ENCODE assay signal across 21 mouse cellular contexts in genomic region chr19:54040356-54041028, GRCm38 (mm10). TPM values are rescaled to one million over a fixed set of nuclear protein-coding genes. Genes with fewer than 3 reads are reported as not detected.
DNase-seq lines count a peak whose midpoint lies in the region; ATAC-seq and TF ChIP-seq lines count a peak whose summit lies in the region.
"Had no signal": no experiment of that assay in that cellular context is flagged by ENCODE, and none has a peak within 500 bp of the region (broad histone marks: within the 10 kb centered on the region; RNA-seq: fewer than 3 reads in every experiment).

No protein-coding gene starts in this region.

- no peak overlapping the region for H3K27ac ChIP-seq in cerebellum, adult 2 months (ENCODE audit: insufficient read depth, low read length)
- H3K27ac ChIP-seq in lung, embryonic 16.5 days (ENCODE audit: low read length): peak overlapping the region; percentile 74
- 0 out of 2 replicates have a peak overlapping the region, but pooled peaks have one; percentile 50 for H3K27ac ChIP-seq in intestine, postnatal 0 days (ENCODE audit: low read depth, low read length)
- peak overlapping the region; percentile 83 for H3K27ac ChIP-seq in stomach, embryonic 16.5 days (ENCODE audit: low read length)
- H3K27ac ChIP-seq: embryonic facial prominence, embryonic 10.5 days; gastrocnemius, adult 2 months; heart, adult 2 months; hindbrain, embryonic 14.5 days; liver, embryonic 14.5 days; midbrain, embryonic 13.5 days; neural tube, embryonic 12.5 days had no signal

- H3K4me2 ChIP-seq in lung, embryonic 16.5 days (ENCODE audit: low read depth, low read length): 0 out of 2 replicates have a peak overlapping the region, but pooled peaks have one; percentile 7
- peak overlapping the region; percentile 2; the same call in 1 of the 2 replicates for H3K4me2 ChIP-seq in intestine, postnatal 0 days (replicated peaks; ENCODE audit: low read depth)
- H3K4me2 ChIP-seq in stomach, embryonic 16.5 days (ENCODE audit: low read depth, low read length): peak overlapping the region; percentile 17; the same call in 1 of the 2 replicates
- H3K4me2 ChIP-seq: hindbrain, embryonic 14.5 days; midbrain, embryonic 13.5 days; neural tube, embryonic 12.5 days had no signal

- ATAC-seq in cerebellum, adult (ENCODE audit: insufficient number of reproducible peaks, low FRiP score, low TSS enrichment): no peak
- peak; percentile 48 for ATAC-seq in lung, embryonic 16.5 days (ENCODE audit: low read depth)
- peak; percentile 64 for ATAC-seq in intestine, postnatal 0 days
- ATAC-seq in stomach, embryonic 16.5 days (ENCODE audit: insufficient read depth, low FRiP score): peak; percentile 68
- no peak for ATAC-seq in megakaryocyte progenitor cell, adult 5-6 weeks (replicated peaks; ENCODE audit: poor library complexity)
- ATAC-seq: forebrain, postnatal 0 days; midbrain, embryonic 13.5 days had no signal

- peaks cover 14% of the 10 kb centered on the region for H3K4me1 ChIP-seq in cerebellum, adult 2 months (ENCODE audit: control insufficient read depth, insufficient read depth, low read length)
- peaks cover 11% of the 10 kb centered on the region for H3K4me1 ChIP-seq in lung, embryonic 16.5 days (replicated peaks; ENCODE audit: control insufficient read depth, insufficient read depth, low read length)
- 0 out of 2 replicates have a peak, but pooled peaks cover 3% of the 10 kb centered on the region for H3K4me1 ChIP-seq in intestine, postnatal 0 days (replicated peaks; ENCODE audit: control insufficient read depth, insufficient read depth, low read length)
- peaks cover 7% of the 10 kb centered on the region; the same call in 1 of the 2 replicates for H3K4me1 ChIP-seq in stomach, embryonic 16.5 days (ENCODE audit: control insufficient read depth, insufficient read depth, low read length)

- 39% methylated on average over 4 of the region's 4 CpGs for WGBS in cerebellum, adult 2 months
- 30% methylated on average over 4 of the region's 4 CpGs for WGBS in lung, embryonic 16.5 days
- 29% methylated on average over 4 of the region's 4 CpGs for WGBS in intestine, postnatal 0 days
- WGBS in stomach, embryonic 16.5 days: 32% methylated on average over 4 of the region's 4 CpGs

- no peak for TF ChIP-seq POLR2A in cerebellum, adult 2 months (IDR thresholded peaks at IDR 0.05; ENCODE audit: borderline replicate concordance, insufficient read depth, low read length)

- peak; percentile 25 to 58 for DNase-seq in cerebellum, adult 2 months
- DNase-seq in lung, postnatal 10 days: no peak
- DNase-seq in gastrocnemius, postnatal 10 days: no peak
- DNase-seq: adrenal gland, postnatal 36 days; forebrain, postnatal 0 days; gastrocnemius, adult 2 months; heart, adult 2 months; right cerebral cortex, postnatal 25 days had no signal

- no peaks in the 10 kb centered on the region for H3K9me3 ChIP-seq in lung, embryonic 16.5 days (ENCODE audit: control insufficient read depth, low read length)
- no peaks in the 10 kb centered on the region for H3K9me3 ChIP-seq in intestine, postnatal 0 days (ENCODE audit: control insufficient read depth)
- no peaks in the 10 kb centered on the region for H3K9me3 ChIP-seq in stomach, embryonic 16.5 days (replicated peaks; ENCODE audit: control insufficient read depth, low read length)
- H3K9me3 ChIP-seq: embryonic facial prominence, embryonic 10.5 days; midbrain, embryonic 13.5 days; neural tube, embryonic 12.5 days had no signal

- peaks cover 4% of the 10 kb centered on the region; the same call in 1 of the 2 replicates for H3K27me3 ChIP-seq in cerebellum, adult 2 months (ENCODE audit: control insufficient read depth, insufficient read depth, low read length)
- H3K27me3 ChIP-seq in lung, embryonic 16.5 days (ENCODE audit: control insufficient read depth, insufficient read depth, low read depth, low read length): peaks cover 9% of the 10 kb centered on the region
- H3K27me3 ChIP-seq in intestine, postnatal 0 days (replicated peaks; ENCODE audit: control insufficient read depth, insufficient read depth, low read length): 0 out of 2 replicates have a peak, but pooled peaks cover 4% of the 10 kb centered on the region
- peaks cover 8% of the 10 kb centered on the region; the same call in 1 of the 2 replicates for H3K27me3 ChIP-seq in stomach, embryonic 16.5 days (ENCODE audit: control insufficient read depth, insufficient read depth, low read length)
- H3K27me3 ChIP-seq: CH12.LX had no signal

- no peak for TF ChIP-seq CTCF in cerebellum, adult 2 months (IDR thresholded peaks at IDR 0.05; ENCODE audit: borderline replicate concordance, insufficient read depth, low read depth, low read length)
- TF ChIP-seq CTCF in intestine, postnatal 0 days (IDR thresholded peaks at IDR 0.05; ENCODE audit: low read depth): no peak

- H3K36me3 ChIP-seq in lung, embryonic 16.5 days (ENCODE audit: control insufficient read depth, insufficient read depth, low read length): peaks cover 3% of the 10 kb centered on the region; the same call in 1 of the 2 replicates
- no peaks in the 10 kb centered on the region for H3K36me3 ChIP-seq in intestine, postnatal 0 days (ENCODE audit: control insufficient read depth, insufficient read depth)
- H3K36me3 ChIP-seq in stomach, embryonic 16.5 days (ENCODE audit: control insufficient read depth, insufficient read depth, low read length): no peaks in the 10 kb centered on the region

- no peak overlapping the region for H3K9ac ChIP-seq in lung, embryonic 16.5 days (ENCODE audit: low read length)
- no peak overlapping the region for H3K9ac ChIP-seq in intestine, postnatal 0 days (ENCODE audit: low read depth, low read length)
- no peak overlapping the region for H3K9ac ChIP-seq in stomach, embryonic 16.5 days (ENCODE audit: low read length)
- H3K9ac ChIP-seq: forebrain, postnatal 0 days; hindbrain, embryonic 14.5 days; liver, embryonic 14.5 days; midbrain, embryonic 13.5 days; neural tube, embryonic 12.5 days had no signal

- H3K4me3 ChIP-seq in cerebellum, adult 2 months (replicated peaks; ENCODE audit: insufficient read depth, low read depth, low read length): peak overlapping the region; percentile 6
- no peak overlapping the region for H3K4me3 ChIP-seq in lung, embryonic 16.5 days (ENCODE audit: low read length)
- H3K4me3 ChIP-seq in intestine, postnatal 0 days (ENCODE audit: low read depth, low read length): no peak overlapping the region
- H3K4me3 ChIP-seq in stomach, embryonic 16.5 days (replicated peaks; ENCODE audit: low read length): no peak overlapping the region
- H3K4me3 ChIP-seq: embryonic facial prominence, embryonic 10.5 days; erythroblast, embryonic 14.5 days; gastrocnemius, adult 2 months; heart, adult 2 months; midbrain, embryonic 13.5 days; neural tube, embryonic 12.5 days had no signal

RNA-seq across cellular contexts. Expression of gene Adra2a, which starts 3.5 kb away (rescaled TPM):
- 14.6 and 16.1 TPM in 2 replicates for polyA plus RNA-seq in cerebellum, adult 2 months (2012; rRNA removed)
- 0.09 and 0.11 TPM in 2 replicates for polyA plus RNA-seq in lung, embryonic 16.5 days (2015; fragmentation: Nextera tagmentation; extraction: Ambion mirVana)
- polyA plus RNA-seq in intestine, postnatal 0 days (2015; fragmentation: Nextera tagmentation; extraction: Ambion mirVana): 1.2 and 1.3 TPM in 2 replicates
- 0.31 and 0.32 TPM in 2 replicates for polyA plus RNA-seq in stomach, embryonic 16.5 days (2015; fragmentation: Nextera tagmentation; extraction: Ambion mirVana)
- total RNA-seq in megakaryocyte progenitor cell, adult 5-6 weeks (2015): not detected in 2 replicates
- 0.12 TPM in 1 of 2 replicates, not detected in the other for total RNA-seq in megakaryocyte progenitor cell, adult 5-6 weeks (2017)
- total RNA-seq in gastrocnemius, postnatal 10 days (2021): 1 to 10 TPM in 1 of 2 experiments, under 1 TPM in 1; 0.94 to 1.3 TPM
- polyA plus RNA-seq: limb, embryonic 11.5 days had no signal

Comparison
In these comparisons a context has a peak if more than half of its experiments do, and no peak if none do; other contexts are left out.
1. DNase-seq: peak in cerebellum, adult 2 months (2 of 2); none in lung, postnatal 10 days (single experiment) and gastrocnemius, postnatal 10 days (single experiment).
2. ATAC-seq: peak in lung, embryonic 16.5 days (single experiment), intestine, postnatal 0 days (single experiment) and stomach, embryonic 16.5 days (single experiment); none in cerebellum, adult (single experiment) and megakaryocyte progenitor cell, adult 5-6 weeks (single experiment).
3. Peak in every context shown above with its lines, with median percentiles within 50 percentile points of each other: H3K4me2 ChIP-seq.